Mouse (Mus musculus): ENCODE measurements around the gene Cnot3. TPM values are rescaled to one million over a fixed set of nuclear protein-coding genes. Genes with fewer than 3 reads are reported as not detected.

Cnot3 gene
- polyA plus RNA-seq, 1 experiment, result 88.2 TPM

DNA sequence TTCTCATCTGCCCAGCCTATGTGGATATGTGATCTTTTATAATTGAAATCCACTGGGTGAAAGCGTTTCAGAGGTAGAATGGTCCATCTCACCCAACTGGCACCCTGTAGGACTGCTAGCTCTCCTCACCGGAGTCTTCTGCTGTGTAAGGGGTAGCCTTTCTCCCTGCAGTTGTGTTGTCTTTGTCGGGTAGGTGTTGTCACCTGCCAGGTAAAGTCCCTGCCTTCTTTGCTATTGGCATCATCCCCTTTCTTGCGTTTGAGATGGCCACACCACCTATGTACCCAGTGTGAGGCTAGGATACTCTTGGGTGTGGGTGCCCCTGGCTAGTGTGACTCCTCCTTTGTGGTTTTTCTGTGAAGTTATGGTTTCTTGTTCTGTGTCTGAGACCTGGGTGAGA, 1.6 kb downstream of the Cnot3 start:
- Histone ChIP-seq H3K36me3 (ENCODE audit: control insufficient read depth, insufficient read depth, low read length) (peaks cover 11% of the 10 kb centered on the region), H3K27ac (ENCODE audit: insufficient read depth, low read depth, low read length) (no peak overlapping the region), H3K4me1 (ENCODE audit: control insufficient read depth, insufficient read depth, insufficient read length, low read length) (peaks cover 10% of the 10 kb centered on the region; the same call in 1 of the 2 replicates), H3K4me3 (ENCODE audit: low read depth, low read length) (peak overlapping the region; percentile 96), H3K27me3 (ENCODE audit: control insufficient read depth, insufficient read depth, low read length) (no peaks in the 10 kb centered on the region)
- no peak for TF ChIP-seq POLR2A (IDR thresholded peaks at IDR 0.05; ENCODE audit: low read depth, low read length)
- no peak for TF ChIP-seq CTCF (IDR thresholded peaks at IDR 0.05; ENCODE audit: extremely low read depth, insufficient read length, insufficient replicate concordance, low read depth, low read length)
- 22% methylated on average over 4 of the region's 4 CpGs for WGBS

DNA sequence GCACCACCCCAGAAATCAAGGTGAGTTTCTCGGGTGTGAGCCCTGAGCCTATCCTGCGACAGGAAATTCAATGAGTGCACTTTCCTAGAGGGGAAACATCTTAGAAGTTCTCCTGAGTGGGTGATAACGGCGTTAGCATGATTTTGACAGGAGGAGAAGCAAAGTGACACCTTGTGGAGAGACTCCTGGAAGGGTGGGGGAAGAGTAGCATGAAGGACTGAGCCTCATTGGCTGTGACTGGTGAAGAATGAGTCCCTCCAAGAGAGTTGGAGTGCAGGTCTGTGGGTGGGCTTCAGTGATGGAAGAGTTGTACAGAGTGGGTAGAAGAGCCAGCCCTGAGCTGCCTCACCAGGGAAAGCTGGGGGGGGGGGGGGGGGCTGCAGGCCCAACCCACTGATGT, 11.9 kb downstream of the Cnot3 start:
- H3K4me3 ChIP-seq (ENCODE audit: low read depth, low read length), result no peak overlapping the region
- peaks cover 94% of the 10 kb centered on the region for H3K36me3 ChIP-seq (ENCODE audit: control insufficient read depth, insufficient read depth, low read length)
- TF ChIP-seq POLR2A (IDR thresholded peaks at IDR 0.05; ENCODE audit: low read depth, low read length) (no peak), CTCF (IDR thresholded peaks at IDR 0.05; ENCODE audit: extremely low read depth, insufficient read length, insufficient replicate concordance, low read depth, low read length) (no peak)
- H3K4me1 ChIP-seq (ENCODE audit: control insufficient read depth, insufficient read depth, insufficient read length, low read length), result no peaks in the 10 kb centered on the region
- no peaks in the 10 kb centered on the region for H3K27me3 ChIP-seq (ENCODE audit: control insufficient read depth, insufficient read depth, low read length)
- 88% methylated on average over 4 of the region's 4 CpGs for WGBS
- H3K27ac ChIP-seq (ENCODE audit: insufficient read depth, low read depth, low read length), result no peak overlapping the region

DNA sequence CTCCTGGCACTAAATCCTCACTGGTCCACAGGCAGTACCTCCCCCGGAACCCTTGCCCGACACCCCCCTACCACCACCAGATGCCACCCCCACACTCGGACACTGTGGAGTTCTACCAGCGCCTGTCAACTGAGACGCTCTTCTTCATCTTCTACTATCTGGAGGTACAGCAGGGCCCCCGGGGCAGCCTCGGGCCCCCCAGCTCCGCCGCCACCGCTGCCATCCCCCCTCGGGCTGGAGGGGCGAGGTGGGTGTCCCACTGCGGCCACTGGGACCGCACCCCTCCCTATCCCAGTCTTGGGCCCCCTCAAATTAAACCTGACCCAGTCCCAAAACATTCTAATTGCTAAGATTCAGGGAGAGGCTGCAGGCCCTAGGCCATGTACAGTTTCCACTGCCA, 13.5 kb downstream of the Cnot3 start:
- peaks cover under 1% of the 10 kb centered on the region; the same call in 1 of the 2 replicates for H3K4me1 ChIP-seq (ENCODE audit: control insufficient read depth, insufficient read depth, insufficient read length, low read length)
- TF ChIP-seq CTCF (IDR thresholded peaks at IDR 0.05; ENCODE audit: extremely low read depth, insufficient read length, insufficient replicate concordance, low read depth, low read length) (no peak), POLR2A (IDR thresholded peaks at IDR 0.05; ENCODE audit: low read depth, low read length) (no peak)
- WGBS, result 94% methylated on average over 14 of the region's 14 CpGs
- H3K4me3 ChIP-seq (ENCODE audit: low read depth, low read length), result no peak overlapping the region
- no peaks in the 10 kb centered on the region for H3K27me3 ChIP-seq (ENCODE audit: control insufficient read depth, insufficient read depth, low read length)
- peaks cover 93% of the 10 kb centered on the region for H3K36me3 ChIP-seq (ENCODE audit: control insufficient read depth, insufficient read depth, low read length)
- no peak overlapping the region for H3K27ac ChIP-seq (ENCODE audit: insufficient read depth, low read depth, low read length)

DNA sequence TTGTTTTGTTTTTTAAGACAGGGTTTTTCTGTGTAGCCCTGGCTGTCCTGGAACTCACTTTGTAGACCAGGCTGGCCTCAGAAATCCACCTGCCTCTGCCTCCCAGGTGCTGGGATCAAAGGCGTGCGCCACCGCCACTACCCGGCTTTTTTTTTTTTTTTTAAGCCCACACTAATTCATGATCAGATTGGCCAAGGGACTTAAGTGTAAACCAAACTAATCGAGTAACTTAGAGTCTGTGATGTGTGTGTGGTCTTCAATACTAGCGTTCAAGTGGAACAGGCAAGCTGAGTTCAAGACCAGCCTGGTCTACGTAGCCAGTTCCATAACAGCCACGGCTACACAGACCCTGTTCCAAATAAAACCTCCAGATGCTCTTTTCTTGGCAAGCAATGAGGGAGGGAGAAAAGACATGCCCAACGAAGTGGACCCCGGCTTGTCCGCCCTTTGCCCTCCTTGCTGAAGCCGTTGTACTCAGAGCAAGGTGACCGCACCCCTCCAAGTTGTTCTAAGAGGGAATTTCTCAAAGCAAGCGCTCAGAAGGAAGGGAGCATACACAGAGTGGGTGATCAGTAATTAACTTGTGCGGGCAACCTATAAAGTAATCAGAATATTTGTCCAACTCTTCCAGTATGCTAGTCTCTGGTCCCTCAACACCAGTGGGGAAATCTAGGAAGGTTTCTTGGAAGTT, 19.6 kb downstream of the Cnot3 start:
- peaks cover 37% of the 10 kb centered on the region for H3K36me3 ChIP-seq (ENCODE audit: control insufficient read depth, insufficient read depth, low read length)
- TF ChIP-seq POLR2A (IDR thresholded peaks at IDR 0.05; ENCODE audit: low read depth, low read length), result no peak
- TF ChIP-seq CTCF (IDR thresholded peaks at IDR 0.05; ENCODE audit: extremely low read depth, insufficient read length, insufficient replicate concordance, low read depth, low read length), result no peak
- 12% methylated on average over 15 of the region's 15 CpGs for WGBS
- peak overlapping the region; percentile 55 for H3K27ac ChIP-seq (ENCODE audit: insufficient read depth, low read depth, low read length)
- peaks cover 14% of the 10 kb centered on the region for H3K4me1 ChIP-seq (ENCODE audit: control insufficient read depth, insufficient read depth, insufficient read length, low read length)
- no peaks in the 10 kb centered on the region for H3K27me3 ChIP-seq (ENCODE audit: control insufficient read depth, insufficient read depth, low read length)
- H3K4me3 ChIP-seq (ENCODE audit: low read depth, low read length), result peak overlapping the region; percentile 76

DNA sequence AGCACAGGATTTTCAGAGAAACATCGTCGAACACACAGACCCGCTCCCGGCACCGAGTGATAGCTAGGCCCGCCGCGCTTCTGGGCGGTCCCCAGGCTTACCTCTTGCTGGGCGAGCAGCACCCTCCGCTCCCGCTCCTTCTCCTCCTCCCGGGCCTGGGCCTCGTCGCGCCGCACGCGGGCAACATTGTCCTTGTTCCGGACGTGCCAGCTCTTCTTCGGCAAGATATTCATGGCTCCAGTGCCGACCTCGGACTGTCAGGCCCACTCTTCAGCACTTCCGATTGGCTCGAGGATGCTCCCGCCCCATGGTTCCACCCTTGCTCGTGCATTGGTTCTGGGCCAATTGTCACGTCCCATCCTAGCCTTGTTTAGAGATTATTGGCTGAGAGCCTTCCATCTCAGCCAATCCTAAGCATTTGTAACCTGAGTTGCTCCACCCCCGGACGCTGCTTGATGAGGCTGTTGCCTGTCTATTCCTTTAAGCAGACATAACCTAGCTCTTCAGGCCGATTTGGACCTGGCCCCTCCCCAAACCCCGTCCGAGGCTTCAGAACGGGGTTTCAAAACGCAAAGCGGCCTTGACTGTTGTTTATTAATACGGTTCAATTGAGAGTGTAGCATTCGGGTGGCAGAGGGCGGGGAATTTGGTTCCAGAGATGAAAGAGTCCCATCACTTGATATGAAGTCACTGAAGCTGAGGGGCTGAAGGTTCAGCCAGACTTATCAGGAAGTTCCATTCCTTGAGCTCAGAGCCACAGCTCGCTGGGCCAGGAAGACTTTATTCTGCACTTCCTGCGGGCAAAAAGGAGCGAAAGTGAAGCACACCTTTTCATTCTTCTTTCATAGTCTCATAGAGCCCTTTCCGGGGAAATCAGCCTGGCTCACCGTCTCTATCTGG, 20.4 kb downstream of the Cnot3 start, which contains the start of gene Leng1:
Leng1 (minus strand) TSS at position 626 of the 900 bp plus-strand sequence.
- TF ChIP-seq POLR2A (IDR thresholded peaks at IDR 0.05; ENCODE audit: low read depth, low read length), result peak; percentile 74
- TF ChIP-seq CTCF (IDR thresholded peaks at IDR 0.05; ENCODE audit: extremely low read depth, insufficient read length, insufficient replicate concordance, low read depth, low read length), result no peak
- WGBS, result 2% methylated on average over 45 of the region's 45 CpGs

DNA sequence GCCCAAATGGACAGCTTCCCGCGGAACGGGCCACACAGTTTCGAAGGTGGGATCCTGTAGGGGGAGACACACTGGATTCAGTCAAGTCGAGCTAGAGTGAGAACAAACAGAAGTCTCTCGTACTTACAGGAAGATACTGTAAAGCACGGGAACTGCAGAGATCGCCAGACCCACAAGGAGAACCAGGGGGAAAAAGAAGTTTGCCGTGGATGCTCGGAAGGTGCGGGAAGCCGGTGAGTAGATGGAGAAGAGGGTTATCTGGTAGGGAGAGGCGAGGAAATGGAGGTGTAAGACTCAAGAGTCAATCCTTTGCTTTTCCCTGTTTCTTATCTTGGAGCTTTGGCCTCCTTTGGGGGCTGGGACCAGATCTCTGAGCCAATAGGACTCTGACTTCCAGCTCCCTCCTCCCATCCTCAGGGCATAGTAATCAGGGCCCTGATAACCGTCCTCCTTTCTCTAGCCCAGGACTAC, 21.9 kb downstream of the Cnot3 start:
- H3K27ac ChIP-seq (ENCODE audit: insufficient read depth, low read depth, low read length), result peak overlapping the region; percentile 1; the same call in 1 of the 2 replicates
- peaks cover 23% of the 10 kb centered on the region for H3K36me3 ChIP-seq (ENCODE audit: control insufficient read depth, insufficient read depth, low read length)
- H3K4me1 ChIP-seq (ENCODE audit: control insufficient read depth, insufficient read depth, insufficient read length, low read length), result peaks cover 14% of the 10 kb centered on the region
- no peaks in the 10 kb centered on the region for H3K27me3 ChIP-seq (ENCODE audit: control insufficient read depth, insufficient read depth, low read length)
- TF ChIP-seq CTCF (IDR thresholded peaks at IDR 0.05; ENCODE audit: extremely low read depth, insufficient read length, insufficient replicate concordance, low read depth, low read length) (no peak), POLR2A (IDR thresholded peaks at IDR 0.05; ENCODE audit: low read depth, low read length) (no peak)
- peak overlapping the region; percentile 26 for H3K4me3 ChIP-seq (ENCODE audit: low read depth, low read length)
- WGBS, result 16% methylated on average over 14 of the region's 14 CpGs

More for the DNA sequence above, 20.4 kb downstream of the Cnot3 start, which contains the start of gene Leng1:
- H3K27ac ChIP-seq (ENCODE audit: insufficient read depth, low read depth, low read length), result peak within 1 kb of the TSS; percentile 78
- H3K4me3 ChIP-seq (ENCODE audit: low read depth, low read length), result peak within 1 kb of the TSS; percentile 76
- H3K4me1 ChIP-seq (ENCODE audit: control insufficient read depth, insufficient read depth, insufficient read length, low read length), result peaks cover 14% of the 10 kb centered on the region
- peaks cover 29% of the 10 kb centered on the region for H3K36me3 ChIP-seq (ENCODE audit: control insufficient read depth, insufficient read depth, low read length)
- H3K27me3 ChIP-seq (ENCODE audit: control insufficient read depth, insufficient read depth, low read length), result no peaks in the 10 kb centered on the region

Measured in small intestine, adult 2 months (tissue).